23 mouse cellular contexts compared by ENCODE assay signal in genomic region chr13:100512792-100513191, GRCm38 (mm10). TPM values are rescaled to one million over a fixed set of nuclear protein-coding genes. Genes with fewer than 3 reads are reported as not detected.
"Had no signal": no experiment of that assay in that cellular context is flagged by ENCODE, and none has a peak within 500 bp of the region (broad histone marks: within the 10 kb centered on the region; RNA-seq: fewer than 3 reads in every experiment).

No protein-coding gene starts in this region.

- DNase-seq: kidney, adult 18-20 months; kidney, adult 9 months; kidney, postnatal 14 days; kidney, postnatal 4 days; lung, embryonic 14.5 days; right cerebral cortex, adult 18-20 months; right cerebral cortex, postnatal 14 days; right cerebral cortex, postnatal 4 days; thymus, adult 2 months; thymus, postnatal 14 days; thymus, postnatal 4 days had no signal

- H3K4me2 ChIP-seq: limb, embryonic 13.5 days; lung, embryonic 14.5 days; midbrain, embryonic 12.5 days; midbrain, embryonic 15.5 days; neural tube, embryonic 12.5 days; neural tube, embryonic 15.5 days had no signal

- H3K4me3 ChIP-seq: limb, embryonic 10.5 days; limb, embryonic 13.5 days; megakaryocyte, embryonic 14.5 days; midbrain, embryonic 12.5 days; midbrain, embryonic 15.5 days; neural tube, embryonic 12.5 days; neural tube, embryonic 15.5 days had no signal

- H3K9me3 ChIP-seq: limb, embryonic 10.5 days; limb, embryonic 13.5 days; megakaryocyte, embryonic 14.5 days; midbrain, embryonic 12.5 days; midbrain, embryonic 15.5 days; neural tube, embryonic 12.5 days; neural tube, embryonic 15.5 days had no signal

- H3K9ac ChIP-seq: limb, embryonic 13.5 days; lung, embryonic 14.5 days; midbrain, embryonic 12.5 days; midbrain, embryonic 15.5 days; neural tube, embryonic 12.5 days; neural tube, embryonic 15.5 days had no signal

- H3K4me1 ChIP-seq: midbrain, embryonic 15.5 days; neural tube, embryonic 12.5 days; neural tube, embryonic 15.5 days had no signal

- H3K27ac ChIP-seq: hindbrain, postnatal 0 days; limb, embryonic 10.5 days; limb, embryonic 13.5 days; macrophage; midbrain, embryonic 12.5 days; midbrain, embryonic 15.5 days; neural tube, embryonic 12.5 days; neural tube, embryonic 15.5 days had no signal

- H3K36me3 ChIP-seq: limb, embryonic 10.5 days; limb, embryonic 13.5 days; midbrain, embryonic 12.5 days; midbrain, embryonic 15.5 days; neural tube, embryonic 12.5 days; neural tube, embryonic 15.5 days had no signal

- H3K27me3 ChIP-seq: limb, embryonic 13.5 days; midbrain, embryonic 12.5 days; midbrain, embryonic 15.5 days; neural tube, embryonic 12.5 days; neural tube, embryonic 15.5 days had no signal

- ATAC-seq: hindbrain, postnatal 0 days; inflammation-experienced regulatory T-cells, adult 6 months; intestine, embryonic 16.5 days; lung, postnatal 0 days; midbrain, embryonic 15.5 days had no signal

RNA-seq across cellular contexts. Expression of gene Ocln, which starts 39.7 kb away (rescaled TPM):
- polyA plus RNA-seq: macrophage had no signal
